Mouse (Mus musculus) effector memory CD4-positive, alpha-beta T cell, adult 7 months (primary cell): ENCODE results near the gene Zfp708. TPM values are rescaled to one million over a fixed set of nuclear protein-coding genes. Genes with fewer than 3 reads are reported as not detected.

Experiments
- polyA plus RNA-seq: library from polyadenylated mRNA; unstranded; fragments of 100-300 nt; shearing (Covaris generic); gene quantifications from one replicate; pipeline ENCODE4 v1.2.1, GENCODE M21; 2017

Gene Zfp708
- polyA plus RNA-seq, result 1.7 TPM

DNA sequence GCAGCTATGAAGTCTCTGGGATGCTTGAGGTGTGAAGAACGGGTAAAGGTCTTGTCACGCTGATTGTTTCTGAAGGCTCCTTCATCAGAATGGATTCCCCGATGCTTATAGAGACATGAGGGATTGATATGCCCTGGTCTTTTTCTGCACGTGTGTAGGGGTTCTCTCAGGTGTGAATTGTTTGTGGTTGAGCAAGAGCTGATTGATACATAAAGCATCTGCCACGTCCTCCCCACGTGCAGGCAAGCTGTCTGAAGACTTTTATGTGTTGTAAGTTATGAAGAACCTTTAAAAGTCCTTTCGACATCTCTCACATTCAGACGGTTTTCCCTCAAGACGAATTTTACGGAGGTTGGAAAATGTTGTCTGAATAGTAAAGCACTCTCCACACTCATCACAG is at the start of gene Zfp708:
Gene Zfp708, minus strand, starts transcription at position 101 of the 400 bp plus-strand sequence.

GRCm38 (mm10) chr13:67121360-67121759 is 23.6 kb upstream of the Zfp708 start, which contains the start of gene Zfp759:
Zfp759 (plus strand) TSS chr13:67121660.

DNA sequence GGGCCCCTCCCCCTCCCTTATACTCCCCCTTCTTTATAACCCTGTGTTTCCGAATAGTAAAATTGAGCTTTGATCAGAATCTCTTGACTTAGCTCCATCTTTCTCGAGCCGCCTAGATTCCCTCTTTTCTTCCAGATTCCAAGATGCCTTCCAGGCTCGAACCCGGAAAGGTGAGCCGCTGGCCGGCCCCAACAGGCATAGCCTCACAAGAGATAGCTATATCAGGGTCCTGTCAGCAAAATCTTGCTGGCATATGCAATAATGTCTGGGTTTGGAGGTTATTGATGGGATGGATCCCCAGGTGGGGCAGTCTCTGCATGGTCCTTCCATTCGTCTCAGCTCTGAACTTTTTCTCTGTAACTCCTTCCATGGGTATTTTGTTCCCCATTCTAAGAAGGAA is 18.4 kb upstream of the Zfp708 start, which contains the start of gene Rslcan18:
Gene Rslcan18, minus strand, starts transcription at position 101 of the 400 bp plus-strand sequence.

DNA sequence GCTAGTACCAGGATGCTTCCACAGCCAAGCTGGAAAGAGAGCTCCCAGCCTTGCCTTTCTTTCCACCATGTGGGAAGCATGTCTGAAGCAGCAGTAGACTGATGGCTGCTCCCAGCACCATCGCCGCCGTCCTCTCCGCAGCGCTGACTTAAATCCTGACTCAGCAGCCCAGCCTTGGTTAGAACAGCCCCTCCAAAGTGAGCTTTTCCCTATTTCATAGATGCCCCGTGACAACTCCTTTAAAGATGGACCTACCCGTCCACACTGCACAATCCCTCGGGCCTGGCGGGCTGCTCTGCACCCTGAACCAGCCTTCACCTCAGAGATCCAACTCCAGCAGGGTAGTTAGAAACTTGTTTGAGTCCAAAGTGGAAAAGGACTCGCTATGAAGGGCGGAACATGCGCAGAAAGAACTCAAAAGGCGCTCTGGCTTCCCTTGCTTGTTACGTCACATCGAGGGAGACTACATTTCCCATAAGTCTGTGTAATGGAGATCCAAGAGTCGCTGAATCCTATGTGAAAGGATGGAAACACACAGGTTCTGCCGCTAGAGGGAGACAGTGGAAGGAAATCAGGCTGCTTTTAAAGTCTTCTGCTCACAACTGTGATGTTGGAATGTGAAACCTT is 10.5 kb upstream of the Zfp708 start, which contains the start of gene Gm28557:
Gene Gm28557, minus strand, starts transcription at position 411 of the 627 bp plus-strand sequence.

DNA sequence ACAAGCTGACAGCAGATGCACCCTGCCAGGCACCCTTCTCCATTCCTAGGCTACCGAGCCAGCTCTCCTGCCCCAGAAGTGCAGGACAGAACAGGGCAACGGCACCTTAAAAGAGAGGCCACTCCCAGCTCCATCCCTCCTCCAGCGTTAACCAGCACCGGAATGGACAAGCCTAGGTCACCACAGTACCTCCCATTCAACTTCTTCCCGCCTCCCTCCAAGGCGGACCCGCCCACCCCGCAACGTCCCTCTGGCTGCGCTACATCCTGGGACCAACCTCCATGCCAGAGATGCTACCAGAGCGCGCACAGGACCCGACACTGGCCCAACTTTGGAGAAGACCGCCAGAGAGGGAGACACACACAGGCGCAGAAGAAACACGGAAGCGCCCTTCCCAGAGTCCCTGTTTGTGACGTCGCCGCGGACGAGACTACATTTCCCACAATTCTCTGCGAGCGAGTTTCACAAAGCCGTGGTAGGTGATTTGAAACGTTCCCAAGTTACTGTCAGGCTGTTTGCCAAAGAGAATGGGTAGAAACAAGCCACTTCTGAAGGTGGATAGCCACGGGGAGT is 36.9 kb downstream of the Zfp708 start, which contains the start of gene Zfp712:
Gene Zfp712, minus strand, starts transcription at position 385 of the 573 bp plus-strand sequence.

Other genes with a start within 250 kb of the Zfp708 start
- 2.3 TPM for gene Gm10767, start 193.1 kb downstream of the Zfp708 start, polyA plus RNA-seq
- gene Zfp712, start 36.8 kb downstream of the Zfp708 start, polyA plus RNA-seq, result 4.6 TPM
- 1.8 TPM for gene Gm28557, start 10.6 kb upstream of the Zfp708 start, polyA plus RNA-seq
- 0.24 TPM for gene Rslcan18, start 18.3 kb upstream of the Zfp708 start, polyA plus RNA-seq
- gene Zfp759, start 23.7 kb upstream of the Zfp708 start, polyA plus RNA-seq, result 0.11 TPM
- 13.1 TPM for gene Rsl1, start 75.2 kb upstream of the Zfp708 start, polyA plus RNA-seq
- gene Zfp455, start 96.5 kb upstream of the Zfp708 start, polyA plus RNA-seq, result 2.6 TPM
- gene Zfp458, start 180.5 kb upstream of the Zfp708 start, polyA plus RNA-seq, result 1.7 TPM
- gene Zfp457, start 208.5 kb upstream of the Zfp708 start, polyA plus RNA-seq, result not detected
- gene Zfp595, start 234.6 kb upstream of the Zfp708 start, polyA plus RNA-seq, result 5.7 TPM